Mouse (Mus musculus) midbrain, embryonic 14.5 days (tissue): Measurements from ENCODE around the gene Hsp90aa1. TPM values are rescaled to one million over a fixed set of nuclear protein-coding genes. Genes with fewer than 3 reads are reported as not detected.
"Not testable (repeated sequence)": the region's sequence is repeated elsewhere in the genome, so short reads cannot be mapped to it uniquely, and the experiment has no call there.

Experiments used
- ATAC-seq: fragments of 200-750 bp; cut with Nextera tagmentation; 2 replicates; pipeline ENCODE4 v1.8.0; 2017; ENCODE audit warnings: moderate number of reproducible peaks, moderate library complexity; ENCODE audit not compliant: low FRiP score, low TSS enrichment
- DNase-seq: peaks from one replicate; pipeline ENCODE4 v3.0.0-alpha.2; 2015
- H3K27ac ChIP-seq: fragments of 300-500 bp; sonication (generic); replicated peaks from 2 replicates; pipeline ENCODE4 v1.5.1; 2014; ENCODE audit warnings: mild to moderate bottlenecking, low read depth, low read length, moderate library complexity
- H3K27me3 ChIP-seq: fragments of 300-500 bp; sonication (generic); 2 replicates; pipeline ENCODE4 v1.6.1; 2014; ENCODE audit warnings: low read length, control low read depth, mixed read lengths; ENCODE audit not compliant: control insufficient read depth, insufficient read depth
- H3K36me3 ChIP-seq: fragments of 300-500 bp; sonication (generic); 2 replicates; pipeline ENCODE4 v1.6.1; 2014; ENCODE audit warnings: low read length, control low read depth; ENCODE audit not compliant: control insufficient read depth, insufficient read depth
- H3K4me1 ChIP-seq: fragments of 300-500 bp; sonication (generic); 2 replicates; pipeline ENCODE4 v1.6.1; 2014; ENCODE audit warnings: mild to moderate bottlenecking, antibody characterized with exemption, low read length, control low read depth; ENCODE audit not compliant: control insufficient read depth, insufficient read depth
- H3K4me2 ChIP-seq: fragments of 300-500 bp; sonication (generic); 2 replicates; pipeline ENCODE4 v1.6.1; 2014; ENCODE audit warnings: mild to moderate bottlenecking, low read length, moderate library complexity
- H3K4me3 ChIP-seq: fragments of 300-500 bp; sonication (generic); replicated peaks from 2 replicates; pipeline ENCODE4 v1.5.1; 2014; ENCODE audit warnings: low read depth, low read length
- H3K9ac ChIP-seq: fragments of 300-500 bp; sonication (generic); replicated peaks from 2 replicates; pipeline ENCODE4 v1.6.1; 2014; ENCODE audit warnings: mild to moderate bottlenecking, low read length, moderate library complexity
- H3K9me3 ChIP-seq: fragments of 300-500 bp; sonication (generic); 2 replicates; pipeline ENCODE4 v1.6.1; 2016; ENCODE audit warnings: low read length, control low read depth, mixed read lengths; ENCODE audit not compliant: control insufficient read depth
- WGBS: fragments of 180-500 bp; shearing (Covaris S2); extraction: QIAGEN DNeasy Blood & Tissue Kit; methylation state at CpG from one replicate; pipeline ENCODE4 v1.1.7; 2014; 5-methylcytosine and 5-hydroxymethylcytosine counted together
- polyA plus RNA-seq: library from polyadenylated mRNA; unstranded; fragments of >200 nt; fragmentation: Nextera tagmentation; extraction: Ambion mirVana; gene quantifications from 2 replicates; pipeline ENCODE4 v1.2.1, GENCODE M21; 2014

The Hsp90aa1 gene
- 1,408 and 1,565 TPM in 2 replicates for polyA plus RNA-seq

GRCm38 (mm10) chr12:110702556-110702955 is at the start of gene Hsp90aa1:
Gene Hsp90aa1, minus strand, starts transcription at chr12:110702728.
- no peak for ATAC-seq
- Histone ChIP-seq H3K4me2 (no peak within 1 kb of the TSS), H3K4me1 (no peaks in the 10 kb centered on the region), H3K27ac (no peak within 1 kb of the TSS), H3K36me3 (no peaks in the 10 kb centered on the region), H3K9me3 (no peaks in the 10 kb centered on the region), H3K9ac (no peak within 1 kb of the TSS; the same call in 1 of the 2 replicates), H3K27me3 (no peaks in the 10 kb centered on the region), H3K4me3 (no peak within 1 kb of the TSS)
- DNase-seq = no peak
- WGBS = 55% methylated on average over 4 of the region's 4 CpGs

GRCm38 (mm10) chr12:110750770-110751439 is 48.4 kb upstream of the Hsp90aa1 start:
- no peaks in the 10 kb centered on the region for H3K27me3 ChIP-seq
- ATAC-seq (no peak), DNase-seq (no peak)
- 85% methylated on average over 10 of the region's 10 CpGs for WGBS
- H3K27ac ChIP-seq = no peak overlapping the region
- no peak overlapping the region for H3K9ac ChIP-seq
- H3K4me2 ChIP-seq = no peak overlapping the region
- no peaks in the 10 kb centered on the region for H3K4me1 ChIP-seq
- 0 out of 2 replicates have a peak, but pooled peaks cover 4% of the 10 kb centered on the region for H3K36me3 ChIP-seq
- H3K9me3 ChIP-seq = no peaks in the 10 kb centered on the region; the same call in 1 of the 2 replicates
- H3K4me3 ChIP-seq = no peak overlapping the region

GRCm38 (mm10) chr12:110738158-110738921 is 35.8 kb upstream of the Hsp90aa1 start:
- ATAC-seq (peak; percentile 83), DNase-seq (peak; percentile 42)
- under 1% methylated on average over 72 of the region's 72 CpGs for WGBS
- Histone ChIP-seq H3K27me3 (no peaks in the 10 kb centered on the region), H3K4me1 (peaks cover 20% of the 10 kb centered on the region), H3K9ac (peak overlapping the region; percentile 91), H3K4me3 (peak overlapping the region; percentile 99), H3K27ac (peak overlapping the region; percentile 89), H3K9me3 (no peaks in the 10 kb centered on the region), H3K4me2 (peak overlapping the region; percentile 87), H3K36me3 (no peaks in the 10 kb centered on the region)

- WGBS = 1% methylated on average over 69 of the region's 69 CpGs
- Histone ChIP-seq H3K4me1 (peaks cover 20% of the 10 kb centered on the region), H3K4me3 (peak within 1 kb of the TSS; percentile 99), H3K27me3 (no peaks in the 10 kb centered on the region), H3K9ac (peak within 1 kb of the TSS; percentile 91), H3K36me3 (no peaks in the 10 kb centered on the region), H3K9me3 (no peaks in the 10 kb centered on the region), H3K27ac (peak within 1 kb of the TSS; percentile 89), H3K4me2 (peak within 1 kb of the TSS; percentile 87)
- ATAC-seq (peak; percentile 98), DNase-seq (peak; percentile 99)
These were observed 34.9 kb upstream of the Hsp90aa1 start, which contains the start of gene Wdr20 for GRCm38 (mm10) chr12:110737170-110738157. Gene Wdr20, plus strand, starts transcription at chr12:110737944.

- DNase-seq (peak; percentile 15), ATAC-seq (no peak)
- peak overlapping the region; percentile 99 for H3K4me3 ChIP-seq
- no peaks in the 10 kb centered on the region for H3K9me3 ChIP-seq
- no peak overlapping the region for H3K27ac ChIP-seq
- H3K9ac ChIP-seq = no peak overlapping the region
- H3K4me1 ChIP-seq = peaks cover 20% of the 10 kb centered on the region
- H3K27me3 ChIP-seq = no peaks in the 10 kb centered on the region
- WGBS = 20% methylated on average over 4 of the region's 4 CpGs
- H3K4me2 ChIP-seq = peak overlapping the region; percentile 74
- no peaks in the 10 kb centered on the region for H3K36me3 ChIP-seq
These were observed 34.1 kb upstream of the Hsp90aa1 start for GRCm38 (mm10) chr12:110736641-110737040.

- ATAC-seq, H3K4me3 ChIP-seq, H3K27ac ChIP-seq, H3K9ac ChIP-seq, H3K9me3 ChIP-seq, H3K4me1 ChIP-seq, H3K27me3 ChIP-seq, H3K4me2 ChIP-seq, H3K36me3 ChIP-seq, DNase-seq: not testable (repeated sequence)
- WGBS = 98% methylated on average over 3 of the region's 3 CpGs
These were observed 30.7 kb upstream of the Hsp90aa1 start for GRCm38 (mm10) chr12:110733254-110733653.

- H3K36me3 ChIP-seq = no peaks in the 10 kb centered on the region
- H3K4me2 ChIP-seq = no peak overlapping the region
- H3K9me3 ChIP-seq = no peaks in the 10 kb centered on the region
- DNase-seq (no peak), ATAC-seq (no peak)
- H3K4me1 ChIP-seq = no peaks in the 10 kb centered on the region
- no peak overlapping the region for H3K9ac ChIP-seq
- WGBS = 61% methylated on average over 1 of the region's 1 CpGs
- no peaks in the 10 kb centered on the region for H3K27me3 ChIP-seq
- H3K4me3 ChIP-seq = no peak overlapping the region
- no peak overlapping the region for H3K27ac ChIP-seq
These were observed 23.9 kb upstream of the Hsp90aa1 start for GRCm38 (mm10) chr12:110726428-110726827.

GRCm38 (mm10) chr12:110725489-110725888 is 23.0 kb upstream of the Hsp90aa1 start:
- Histone ChIP-seq H3K4me2 (no peak overlapping the region), H3K4me1 (no peaks in the 10 kb centered on the region), H3K36me3 (no peaks in the 10 kb centered on the region), H3K4me3 (no peak overlapping the region), H3K27ac (no peak overlapping the region), H3K9ac (no peak overlapping the region), H3K27me3 (no peaks in the 10 kb centered on the region), H3K9me3 (no peaks in the 10 kb centered on the region)
- WGBS = 85% methylated on average over 5 of the region's 5 CpGs
- ATAC-seq (no peak), DNase-seq (no peak)
